Mouse (Mus musculus): ENCODE data around the gene Clic1.

The Clic1 gene

GRCm38 (mm10) chr17:35064951-35065947, 15.5 kb downstream of the Clic1 start, which contains the start of gene Ly6g6c:
TSS of gene Ly6g6c (plus strand) at chr17:35065388.
- DNase-seq = peak; percentile 72

- no peak for DNase-seq
Measured at GRCm38 (mm10) chr17:35066084-35066483, 16.3 kb downstream of the Clic1 start, which contains the start of gene Mpig6b. TSS of gene Mpig6b (minus strand) at chr17:35066184.

GRCm38 (mm10) chr17:35068213-35068914, 18.6 kb downstream of the Clic1 start:
- no peak for DNase-seq

- no peak for DNase-seq
Measured at GRCm38 (mm10) chr17:35070556-35071229, 20.9 kb downstream of the Clic1 start.

GRCm38 (mm10) chr17:35071454-35071853, 21.7 kb downstream of the Clic1 start:
- DNase-seq = no peak

- no peak for DNase-seq
Measured at GRCm38 (mm10) chr17:35074097-35074496, 24.3 kb downstream of the Clic1 start.

- no peak for DNase-seq
Measured at GRCm38 (mm10) chr17:35076507-35077176, 26.9 kb downstream of the Clic1 start, which contains the start of gene Ly6g6e. TSS of gene Ly6g6e (plus strand) at chr17:35076902.

- DNase-seq = no peak
Measured at GRCm38 (mm10) chr17:35077285-35077684, 27.5 kb downstream of the Clic1 start.

- peak; percentile 75 for DNase-seq
Measured at GRCm38 (mm10) chr17:35077786-35078233, 28.0 kb downstream of the Clic1 start, which contains the start of gene Ly6g6d. TSS of gene Ly6g6d (minus strand) at chr17:35078065.

GRCm38 (mm10) chr17:35079778-35080177, 30.0 kb downstream of the Clic1 start:
- no peak for DNase-seq

- DNase-seq = no peak
Measured at GRCm38 (mm10) chr17:35080248-35080647, 30.5 kb downstream of the Clic1 start.

GRCm38 (mm10) chr17:35080710-35081109, 30.9 kb downstream of the Clic1 start:
- DNase-seq = no peak

- DNase-seq = no peak
Measured at GRCm38 (mm10) chr17:35082841-35083576, 33.2 kb downstream of the Clic1 start.

- DNase-seq = no peak
Measured at GRCm38 (mm10) chr17:35083929-35084497, 34.2 kb downstream of the Clic1 start.

GRCm38 (mm10) chr17:35085208-35085865, 35.6 kb downstream of the Clic1 start, which contains the start of gene Ly6g6f:
TSS of gene Ly6g6f (minus strand) at chr17:35085610.
- no peak for DNase-seq

GRCm38 (mm10) chr17:35088151-35088550, 38.4 kb downstream of the Clic1 start:
- no peak for DNase-seq

GRCm38 (mm10) chr17:35088825-35089644, 39.3 kb downstream of the Clic1 start, which contains the start of gene Abhd16a:
TSS of gene Abhd16a (plus strand) at chr17:35089263.
- peak; percentile 94 for DNase-seq

- no peak for DNase-seq
Measured at GRCm38 (mm10) chr17:35090166-35090932, 40.6 kb downstream of the Clic1 start.
